Mouse (Mus musculus): ENCODE data around the gene Apbb1. TPM values are rescaled to one million over a fixed set of nuclear protein-coding genes. Genes with fewer than 3 reads are reported as not detected.
A peak's percentile ranks its signal among the peaks of the same experiment; 100 is the strongest.

Apbb1 gene
- polyA plus RNA-seq (2015; fragmentation: Nextera tagmentation; extraction: Ambion mirVana): 2.3 and 2.4 TPM in 2 replicates

GRCm38 (mm10) chr7:105581094-105581703 lies at the start of gene Apbb1:
Apbb1 (minus strand) TSS chr7:105581653.
- Histone ChIP-seq H3K9me3 (replicated peaks) (no peaks in the 10 kb centered on the region), H3K4me1 (replicated peaks) (peaks cover 14% of the 10 kb centered on the region), H3K4me3 (replicated peaks) (peak within 1 kb of the TSS; percentile 64), H3K27ac (replicated peaks) (no peak within 1 kb of the TSS; the same call in 1 of the 2 replicates), H3K36me3 (replicated peaks) (no peaks in the 10 kb centered on the region), H3K27me3 (peaks cover 46% of the 10 kb centered on the region), H3K9ac (peak within 1 kb of the TSS; percentile 37; the same call in 1 of the 2 replicates), H3K4me2 (peak within 1 kb of the TSS; percentile 84)
- ATAC-seq (ENCODE audit: insufficient read depth): peak; percentile 88
- under 1% methylated on average over 52 of the region's 54 CpGs for WGBS (ENCODE audit: insufficient replicate concordance)

- no peak overlapping the region for H3K4me2 ChIP-seq
- H3K27ac ChIP-seq (replicated peaks): no peak overlapping the region
- H3K9ac ChIP-seq: no peak overlapping the region
- peaks cover 25% of the 10 kb centered on the region for H3K27me3 ChIP-seq
- H3K36me3 ChIP-seq (replicated peaks): no peaks in the 10 kb centered on the region
- no peaks in the 10 kb centered on the region for H3K9me3 ChIP-seq (replicated peaks)
- H3K4me3 ChIP-seq (replicated peaks): no peak overlapping the region
- 17% methylated on average over 3 of the region's 3 CpGs for WGBS (ENCODE audit: insufficient replicate concordance)
- peaks cover 9% of the 10 kb centered on the region for H3K4me1 ChIP-seq (replicated peaks)
- ATAC-seq (ENCODE audit: insufficient read depth): no peak
These were observed 47.2 kb upstream of the Apbb1 start for GRCm38 (mm10) chr7:105628633-105629032.

DNA sequence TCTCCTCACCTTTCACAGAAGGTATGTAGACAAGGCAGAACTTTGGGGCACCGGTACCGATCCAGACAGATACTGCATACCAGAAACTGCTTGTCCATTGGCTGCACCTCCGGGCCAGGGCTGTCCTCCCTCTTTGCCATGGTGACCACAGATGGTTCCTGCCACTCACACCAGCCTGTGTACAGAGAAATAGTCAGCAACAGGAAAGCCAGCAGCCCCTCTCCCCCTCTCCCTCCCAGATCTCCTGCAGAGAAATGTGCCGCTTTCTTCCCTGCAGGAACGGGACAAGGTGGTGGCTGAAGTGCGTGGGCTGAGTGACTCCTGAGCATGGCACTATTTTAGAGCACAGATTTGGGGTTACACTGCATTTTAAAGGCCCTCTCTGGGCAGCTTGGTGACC lies 43.9 kb upstream of the Apbb1 start:
- H3K36me3 ChIP-seq (replicated peaks): no peaks in the 10 kb centered on the region
- no peaks in the 10 kb centered on the region for H3K27me3 ChIP-seq
- H3K4me3 ChIP-seq (replicated peaks): no peak overlapping the region
- WGBS (ENCODE audit: insufficient replicate concordance): 78% methylated on average over 6 of the region's 6 CpGs
- no peak overlapping the region for H3K9ac ChIP-seq
- H3K9me3 ChIP-seq (replicated peaks): no peaks in the 10 kb centered on the region
- H3K27ac ChIP-seq (replicated peaks): no peak overlapping the region
- H3K4me1 ChIP-seq (replicated peaks): no peaks in the 10 kb centered on the region
- H3K4me2 ChIP-seq: no peak overlapping the region
- ATAC-seq (ENCODE audit: insufficient read depth): no peak

DNA sequence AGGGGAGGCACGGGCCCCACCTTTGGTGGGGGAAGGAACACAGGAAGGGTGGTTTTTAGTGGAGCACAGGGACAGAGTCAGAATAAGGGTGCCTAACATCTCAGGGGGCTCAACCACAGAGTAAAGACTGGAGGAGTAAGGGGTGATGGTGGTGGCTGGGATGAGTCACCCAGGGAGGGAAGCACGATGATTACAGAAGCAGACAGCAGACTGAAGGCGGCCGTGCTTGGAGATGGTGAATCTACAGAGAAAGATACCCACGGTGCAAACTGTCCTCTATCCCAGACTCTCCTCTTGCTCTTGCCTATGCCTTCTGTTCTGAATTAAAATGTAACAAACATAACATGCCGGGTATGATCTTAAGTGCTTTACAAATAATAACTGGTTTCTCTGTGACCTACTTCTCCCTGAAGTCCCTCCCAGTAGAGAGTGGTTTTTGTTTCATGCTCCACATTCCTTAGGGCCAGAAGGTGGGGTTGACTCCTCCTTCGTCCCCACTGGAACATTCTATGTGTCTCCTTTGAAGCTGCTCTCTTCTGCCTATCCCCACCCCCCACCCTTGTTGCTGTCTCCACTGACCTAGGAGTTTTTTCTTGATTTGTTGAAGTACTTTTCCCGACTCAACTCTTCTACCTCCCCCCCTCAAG lies 40.3 kb upstream of the Apbb1 start:
- Histone ChIP-seq H3K4me2 (no peak overlapping the region), H3K4me1 (replicated peaks) (no peaks in the 10 kb centered on the region), H3K36me3 (replicated peaks) (no peaks in the 10 kb centered on the region; the same call in 1 of the 2 replicates), H3K27ac (replicated peaks) (no peak overlapping the region), H3K27me3 (no peaks in the 10 kb centered on the region), H3K9ac (no peak overlapping the region), H3K9me3 (replicated peaks) (no peaks in the 10 kb centered on the region), H3K4me3 (replicated peaks) (no peak overlapping the region)
- ATAC-seq (ENCODE audit: insufficient read depth): no peak
- 66% methylated on average over 8 of the region's 8 CpGs for WGBS (ENCODE audit: insufficient replicate concordance)

DNA sequence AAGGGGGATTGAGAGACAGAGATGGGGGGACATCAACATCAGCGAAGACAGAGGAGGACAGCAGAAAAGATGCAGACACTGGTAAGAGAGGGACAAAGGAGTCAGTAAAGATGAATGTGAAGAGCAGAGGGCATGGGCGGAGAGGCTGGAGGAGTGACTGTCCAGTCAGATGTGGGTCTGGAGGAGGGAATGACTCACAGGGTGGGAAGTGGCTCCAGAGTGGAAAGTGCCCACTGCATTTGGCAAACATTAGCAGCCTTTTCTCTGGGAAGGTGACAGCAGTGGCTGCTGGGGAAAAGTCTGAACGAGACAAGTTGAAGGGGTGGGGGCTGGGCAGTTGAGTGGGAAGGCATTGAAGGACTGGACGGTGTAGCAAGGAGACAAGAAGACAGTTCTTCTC lies 39.6 kb upstream of the Apbb1 start:
- 68% methylated on average over 4 of the region's 4 CpGs for WGBS (ENCODE audit: insufficient replicate concordance)
- no peak overlapping the region for H3K4me3 ChIP-seq (replicated peaks)

GRCm38 (mm10) chr7:105619701-105620100 lies 38.2 kb upstream of the Apbb1 start:
- no peak for ATAC-seq (ENCODE audit: insufficient read depth)
- WGBS (ENCODE audit: insufficient replicate concordance): 68% methylated on average over 3 of the region's 3 CpGs
- H3K4me3 ChIP-seq (replicated peaks): no peak overlapping the region

More for the DNA sequence above, 39.6 kb upstream of the Apbb1 start:
- H3K4me1 ChIP-seq (replicated peaks): no peaks in the 10 kb centered on the region
- H3K27me3 ChIP-seq: no peaks in the 10 kb centered on the region
- no peak overlapping the region for H3K27ac ChIP-seq (replicated peaks)
- no peak overlapping the region for H3K9ac ChIP-seq
- ATAC-seq (ENCODE audit: insufficient read depth): no peak
- H3K4me2 ChIP-seq: no peak overlapping the region
- no peaks in the 10 kb centered on the region for H3K9me3 ChIP-seq (replicated peaks)
- no peaks in the 10 kb centered on the region; the same call in 1 of the 2 replicates for H3K36me3 ChIP-seq (replicated peaks)

DNA sequence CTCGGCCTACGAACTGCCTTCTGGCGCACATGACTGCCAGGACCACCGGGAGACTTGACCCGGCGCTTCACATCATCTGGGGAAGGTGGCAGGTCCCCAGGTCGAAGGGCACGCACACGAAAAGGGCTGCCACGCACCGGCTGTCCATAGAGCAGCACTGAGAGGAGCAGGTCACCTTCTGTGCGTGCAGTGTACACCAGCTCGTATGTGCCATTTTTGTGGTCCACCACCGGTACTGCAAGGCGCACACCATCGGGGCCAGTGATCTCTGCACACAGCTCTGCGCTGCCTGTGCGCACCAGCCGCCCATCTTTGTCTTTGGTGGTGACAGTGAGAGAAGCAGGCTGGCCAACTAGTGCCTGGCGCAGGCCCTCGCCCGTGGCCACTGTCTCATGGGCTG lies 36.4 kb upstream of the Apbb1 start:
- ATAC-seq (ENCODE audit: insufficient read depth): no peak
- Histone ChIP-seq H3K27me3 (no peaks in the 10 kb centered on the region), H3K4me1 (replicated peaks) (no peaks in the 10 kb centered on the region), H3K4me2 (no peak overlapping the region), H3K4me3 (replicated peaks) (no peak overlapping the region), H3K9ac (no peak overlapping the region), H3K36me3 (replicated peaks) (no peaks in the 10 kb centered on the region; the same call in 1 of the 2 replicates), H3K27ac (replicated peaks) (no peak overlapping the region), H3K9me3 (replicated peaks) (no peaks in the 10 kb centered on the region)
- 84% methylated on average over 22 of the region's 22 CpGs for WGBS (ENCODE audit: insufficient replicate concordance)

More at GRCm38 (mm10) chr7:105619701-105620100, 38.2 kb upstream of the Apbb1 start:
- Histone ChIP-seq H3K4me2 (no peak overlapping the region), H3K36me3 (replicated peaks) (no peaks in the 10 kb centered on the region; the same call in 1 of the 2 replicates), H3K27me3 (no peaks in the 10 kb centered on the region), H3K4me1 (replicated peaks) (no peaks in the 10 kb centered on the region), H3K27ac (replicated peaks) (no peak overlapping the region), H3K9me3 (replicated peaks) (no peaks in the 10 kb centered on the region), H3K9ac (no peak overlapping the region)

GRCm38 (mm10) chr7:105616561-105616960 lies 35.1 kb upstream of the Apbb1 start:
- H3K36me3 ChIP-seq (replicated peaks): no peaks in the 10 kb centered on the region; the same call in 1 of the 2 replicates
- H3K4me1 ChIP-seq (replicated peaks): no peaks in the 10 kb centered on the region
- no peaks in the 10 kb centered on the region for H3K27me3 ChIP-seq
- H3K9ac ChIP-seq: no peak overlapping the region
- WGBS (ENCODE audit: insufficient replicate concordance): 64% methylated on average over 6 of the region's 6 CpGs
- ATAC-seq (ENCODE audit: insufficient read depth): no peak
- H3K4me2 ChIP-seq: no peak overlapping the region
- H3K9me3 ChIP-seq (replicated peaks): no peaks in the 10 kb centered on the region
- H3K27ac ChIP-seq (replicated peaks): no peak overlapping the region
- no peak overlapping the region for H3K4me3 ChIP-seq (replicated peaks)

DNA sequence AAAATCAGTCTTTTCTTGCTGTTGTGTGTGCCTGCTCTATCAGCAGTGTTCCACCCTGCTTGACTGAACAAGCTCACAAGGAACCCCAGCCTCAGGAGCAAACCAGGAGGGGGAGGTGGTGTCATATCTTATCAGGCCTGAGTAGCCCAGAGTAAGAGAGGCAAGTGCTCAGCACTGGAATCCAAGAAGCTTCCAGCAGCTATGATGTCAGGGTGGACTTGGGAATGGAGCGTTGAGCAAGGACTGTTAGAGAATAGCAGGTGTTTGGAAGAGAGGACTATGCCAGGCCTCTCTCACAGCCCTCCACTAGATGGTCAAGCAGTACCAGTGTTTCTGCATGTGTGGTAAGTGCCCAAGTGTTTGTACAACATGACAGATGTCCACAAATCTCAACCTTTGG lies 34.3 kb upstream of the Apbb1 start:
- Histone ChIP-seq H3K4me2 (no peak overlapping the region), H3K4me3 (replicated peaks) (no peak overlapping the region), H3K27me3 (no peaks in the 10 kb centered on the region), H3K36me3 (replicated peaks) (peaks cover 6% of the 10 kb centered on the region), H3K9me3 (replicated peaks) (no peaks in the 10 kb centered on the region), H3K9ac (no peak overlapping the region), H3K27ac (replicated peaks) (no peak overlapping the region), H3K4me1 (replicated peaks) (no peaks in the 10 kb centered on the region)
- WGBS (ENCODE audit: insufficient replicate concordance): 56% methylated on average over 1 of the region's 1 CpGs
- no peak for ATAC-seq (ENCODE audit: insufficient read depth)

GRCm38 (mm10) chr7:105614400-105614799 lies 32.9 kb upstream of the Apbb1 start:
- Histone ChIP-seq H3K4me2 (no peak overlapping the region), H3K27ac (replicated peaks) (no peak overlapping the region), H3K4me3 (replicated peaks) (no peak overlapping the region), H3K4me1 (replicated peaks) (no peaks in the 10 kb centered on the region), H3K36me3 (replicated peaks) (peaks cover 7% of the 10 kb centered on the region), H3K27me3 (no peaks in the 10 kb centered on the region), H3K9ac (no peak overlapping the region), H3K9me3 (replicated peaks) (no peaks in the 10 kb centered on the region)
- 62% methylated on average over 1 of the region's 1 CpGs for WGBS (ENCODE audit: insufficient replicate concordance)
- no peak for ATAC-seq (ENCODE audit: insufficient read depth)

- no peaks in the 10 kb centered on the region for H3K4me1 ChIP-seq (replicated peaks)
- ATAC-seq (ENCODE audit: insufficient read depth): no peak
- H3K27ac ChIP-seq (replicated peaks): no peak overlapping the region
- no peak overlapping the region for H3K4me3 ChIP-seq (replicated peaks)
- peaks cover 7% of the 10 kb centered on the region for H3K36me3 ChIP-seq (replicated peaks)
- WGBS (ENCODE audit: insufficient replicate concordance): 49% methylated on average over 1 of the region's 1 CpGs
- no peaks in the 10 kb centered on the region for H3K27me3 ChIP-seq
- H3K4me2 ChIP-seq: no peak overlapping the region
- no peaks in the 10 kb centered on the region for H3K9me3 ChIP-seq (replicated peaks)
- no peak overlapping the region for H3K9ac ChIP-seq
These were observed 30.3 kb upstream of the Apbb1 start for GRCm38 (mm10) chr7:105611767-105612166.
